Mouse (Mus musculus) embryonic fibroblast, embryonic 13.5 days (primary cell): Measurements from ENCODE around the gene Tyk2.

Source experiments
- CTCF ChIP-seq: IDR thresholded peaks from 2 replicates; pipeline ENCODE4 v1.5.1; 2011; ENCODE audit warnings: mild to moderate bottlenecking, control low read depth, low read length, moderate library complexity, borderline replicate concordance; ENCODE audit not compliant: insufficient read depth
- POLR2A ChIP-seq: IDR thresholded peaks from 2 replicates; pipeline ENCODE4 v1.6.1; 2011; ENCODE audit warnings: low read depth, mild to moderate bottlenecking, control low read depth, low read length, moderate library complexity

DNA sequence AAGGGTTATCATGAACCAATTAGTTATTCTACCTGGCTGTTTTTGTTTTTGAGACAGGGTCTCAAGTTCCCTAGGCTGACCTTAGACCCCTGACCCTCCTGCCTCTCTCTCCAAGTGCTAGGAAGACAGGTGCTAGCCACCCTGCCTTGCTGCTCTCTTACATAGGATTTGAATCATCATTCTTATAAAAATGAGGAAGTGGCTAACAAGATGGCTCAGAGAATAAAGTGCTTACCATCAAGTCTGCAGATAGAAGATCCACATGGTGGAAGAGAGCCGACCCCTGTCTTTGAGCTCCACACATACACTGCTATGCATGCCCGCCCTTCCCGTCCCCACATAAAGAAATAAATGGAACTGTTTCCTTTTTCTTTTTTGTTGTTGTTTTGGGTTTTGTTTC lies 23.7 kb upstream of the Tyk2 start:
- TF ChIP-seq CTCF = no peak
- TF ChIP-seq POLR2A = no peak
